Mouse (Mus musculus): ENCODE results near the gene Rnf123.

GRCm38 (mm10) chr9:108083561-108083960 lies 415 bp upstream of the Rnf123 start:
- TF ChIP-seq CTCF (IDR thresholded peaks at IDR 0.05; ENCODE audit: low read depth) (no peak), EP300 (optimal IDR thresholded peaks at IDR 0.05) (no peak)

All from stomach, postnatal 0 days (tissue).